Mouse (Mus musculus) layer of hippocampus, adult 9-11 months (tissue): ENCODE measurements around the gene Map4k5.

ENCODE experiments used
- DNase-seq: peaks from one replicate; pipeline ENCODE4 v3.0.0; 2022

The Map4k5 gene

DNA sequence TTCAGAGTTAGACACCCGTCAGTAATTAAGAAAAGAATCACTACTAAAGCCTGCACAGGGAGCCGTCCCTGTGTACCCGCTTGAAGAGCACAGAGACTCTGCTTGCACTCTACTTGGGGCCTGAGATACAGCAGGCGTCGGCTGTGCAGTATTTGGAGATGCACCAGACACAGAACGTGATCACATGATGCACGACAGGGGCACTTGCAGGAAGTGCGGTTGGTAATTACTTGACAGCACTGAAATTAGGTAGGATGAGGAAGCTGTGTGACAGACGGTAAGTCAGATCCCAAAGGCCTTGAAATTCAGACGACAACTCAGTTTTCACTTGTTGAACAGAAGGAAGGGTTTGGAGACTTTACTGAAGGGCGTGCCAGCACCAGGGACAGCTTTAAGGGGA is 54.6 kb downstream of the Map4k5 start:
- DNase-seq: no peak

DNA sequence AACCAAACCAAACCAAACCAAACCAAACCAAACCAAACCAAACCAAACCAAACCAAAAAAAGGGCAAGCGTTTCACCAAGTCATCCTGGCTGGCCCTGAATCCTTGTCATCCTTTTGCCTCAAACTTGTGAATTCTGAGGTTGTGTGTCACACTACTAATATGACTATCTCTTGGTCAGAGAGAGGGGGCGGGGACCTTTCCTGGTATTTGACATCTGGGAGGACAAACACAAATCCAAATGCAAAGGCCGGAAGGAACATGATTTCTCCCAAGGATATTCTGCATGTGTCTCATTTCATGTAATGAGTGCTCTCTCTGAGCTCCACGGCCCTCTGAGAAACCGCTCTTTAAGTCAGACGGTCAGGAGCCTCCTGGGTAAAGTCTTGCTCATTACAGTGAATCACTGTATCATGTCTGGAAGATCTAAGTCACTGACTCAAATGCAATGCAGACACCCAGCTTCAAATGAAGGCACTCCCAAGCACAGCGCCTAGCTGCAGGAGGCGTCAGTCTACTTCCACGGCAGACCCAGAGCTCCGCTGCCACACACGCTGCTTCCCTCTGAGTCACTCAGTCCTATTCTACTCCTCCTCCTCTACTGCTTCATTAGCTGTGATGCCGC is 58.9 kb downstream of the Map4k5 start:
- DNase-seq: peak; percentile 22

GRCm38 (mm10) chr12:69831239-69831910 is 61.6 kb downstream of the Map4k5 start:
- DNase-seq: no peak

GRCm38 (mm10) chr12:69828214-69828613 is 64.8 kb downstream of the Map4k5 start:
- no peak for DNase-seq

- DNase-seq: no peak
Observed at GRCm38 (mm10) chr12:69824881-69825597, 68.0 kb downstream of the Map4k5 start.

GRCm38 (mm10) chr12:69814272-69814671 is 78.7 kb downstream of the Map4k5 start:
- peak; percentile 49 for DNase-seq

DNA sequence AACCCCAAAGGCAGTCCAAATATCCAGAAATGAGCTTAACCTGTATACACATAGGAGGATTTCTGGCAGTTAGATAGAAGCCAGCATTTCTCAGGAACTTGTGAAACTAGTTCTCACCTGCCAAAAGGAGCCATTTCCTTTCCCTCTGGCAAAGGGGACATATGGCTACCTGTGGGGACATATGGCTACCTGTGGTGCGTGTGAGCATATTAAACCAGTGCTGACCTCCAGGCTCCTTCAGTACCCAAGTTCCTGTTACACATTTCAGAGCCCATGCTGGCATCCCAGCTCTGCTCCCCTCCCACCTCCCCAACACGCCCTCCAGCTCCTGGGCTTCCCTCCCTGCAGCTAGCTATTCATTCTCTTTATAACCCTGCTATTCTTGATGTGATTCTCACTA is 79.4 kb downstream of the Map4k5 start:
- DNase-seq: no peak

DNA sequence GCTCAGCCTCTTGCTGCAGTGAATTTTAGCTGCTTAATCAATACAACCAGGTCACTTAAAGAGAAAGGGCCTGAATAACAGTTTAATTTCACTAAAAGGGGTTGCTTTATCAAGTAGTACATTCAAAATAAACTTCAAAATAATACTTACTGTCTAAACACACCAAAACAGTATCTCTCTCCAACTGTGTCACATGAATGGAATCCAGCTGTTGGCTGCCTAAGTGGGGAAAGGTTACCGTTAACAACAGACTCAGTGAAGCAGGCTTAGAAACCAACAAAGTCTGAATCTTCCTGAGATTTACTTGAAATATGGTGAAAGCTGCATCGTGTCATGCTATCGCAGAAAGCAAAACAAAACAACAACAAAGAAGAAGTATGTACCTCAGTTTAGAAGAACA is 80.0 kb downstream of the Map4k5 start:
- no peak for DNase-seq

DNA sequence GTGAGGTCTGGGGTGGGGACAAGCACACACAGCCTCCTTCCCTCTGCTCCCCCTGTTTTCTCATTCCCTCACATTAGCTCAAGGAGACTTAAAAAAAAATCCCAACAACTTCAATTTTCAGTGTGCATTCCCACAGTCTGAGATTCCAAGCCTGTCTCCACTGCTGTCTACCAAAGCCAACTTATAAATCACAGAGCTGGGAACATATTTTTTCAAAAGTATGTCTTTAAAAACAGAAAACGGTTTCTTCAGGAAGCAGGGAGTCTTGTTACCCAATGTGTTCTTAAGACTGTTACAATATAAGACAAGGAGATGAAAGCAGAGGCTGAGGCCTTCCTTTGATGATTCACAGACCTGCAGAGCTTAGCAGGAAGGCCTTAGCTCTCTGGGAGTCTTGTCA is 81.0 kb downstream of the Map4k5 start:
- DNase-seq: no peak

DNA sequence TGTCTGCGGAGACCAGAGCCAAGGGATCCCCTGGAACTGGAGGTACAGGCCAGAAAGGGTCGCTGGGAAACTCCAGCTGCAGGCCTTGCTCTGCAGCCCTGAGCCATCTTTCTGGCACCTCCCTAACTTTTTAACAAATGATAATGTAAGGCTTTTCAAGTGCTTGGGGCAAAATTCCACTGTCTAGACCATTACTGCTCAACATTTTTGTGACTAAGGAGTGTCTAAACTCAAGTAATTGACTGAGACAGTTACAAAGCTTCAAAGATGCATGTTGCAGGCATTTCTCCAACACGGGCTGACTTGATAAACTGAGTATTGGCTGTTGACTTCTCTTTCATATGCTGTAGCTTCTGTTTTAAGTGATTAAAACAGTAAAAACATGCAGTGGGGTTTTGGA is 83.6 kb downstream of the Map4k5 start:
- DNase-seq: no peak

DNA sequence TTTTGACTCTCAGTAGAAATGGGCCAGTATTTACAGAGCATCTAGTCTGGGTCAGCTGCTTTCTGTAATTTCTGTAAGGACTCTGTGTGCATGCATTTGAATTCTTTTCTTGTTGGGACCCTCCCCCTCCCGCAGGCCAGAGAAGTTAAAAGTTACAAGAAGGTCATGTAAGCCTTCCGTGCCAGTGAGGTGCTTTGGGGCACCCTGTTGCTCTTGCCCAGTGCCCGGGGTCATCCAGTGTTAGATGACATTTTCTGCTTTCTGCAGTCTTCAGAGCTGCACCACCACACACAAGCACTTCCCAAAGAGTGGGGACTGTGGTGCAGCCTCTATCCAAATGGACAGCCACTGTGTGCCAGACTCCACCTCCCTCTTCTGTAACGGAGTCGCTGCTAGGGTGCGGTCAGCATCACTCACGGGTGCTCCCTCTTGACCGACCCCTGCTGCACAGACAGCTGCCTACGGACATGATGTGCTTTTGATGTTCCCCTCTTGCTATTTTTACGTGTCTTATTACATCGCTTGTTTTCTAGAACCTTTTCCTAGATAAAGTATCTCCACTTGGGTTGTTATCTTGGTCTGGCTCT is 85.5 kb downstream of the Map4k5 start:
- no peak for DNase-seq

DNA sequence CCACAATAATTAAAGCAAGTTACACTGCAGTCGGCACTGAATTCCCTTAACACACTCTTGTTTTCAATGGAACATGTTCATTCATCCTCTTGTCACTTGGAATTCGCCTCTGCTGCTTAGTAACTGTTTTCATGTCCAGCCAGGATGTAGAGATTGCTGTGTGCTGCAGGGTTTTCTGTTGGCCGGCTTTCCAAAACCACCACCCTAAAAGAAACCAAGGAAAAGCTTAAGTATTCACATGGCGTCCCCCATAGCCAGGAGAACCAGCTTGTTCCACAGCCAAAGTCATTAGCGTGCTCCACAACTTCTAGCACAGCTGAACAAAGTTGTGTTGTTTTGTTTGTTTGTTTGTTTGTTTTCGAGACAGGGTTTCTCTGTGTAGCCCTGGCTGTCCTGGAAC is 87.9 kb downstream of the Map4k5 start:
- DNase-seq: no peak

DNA sequence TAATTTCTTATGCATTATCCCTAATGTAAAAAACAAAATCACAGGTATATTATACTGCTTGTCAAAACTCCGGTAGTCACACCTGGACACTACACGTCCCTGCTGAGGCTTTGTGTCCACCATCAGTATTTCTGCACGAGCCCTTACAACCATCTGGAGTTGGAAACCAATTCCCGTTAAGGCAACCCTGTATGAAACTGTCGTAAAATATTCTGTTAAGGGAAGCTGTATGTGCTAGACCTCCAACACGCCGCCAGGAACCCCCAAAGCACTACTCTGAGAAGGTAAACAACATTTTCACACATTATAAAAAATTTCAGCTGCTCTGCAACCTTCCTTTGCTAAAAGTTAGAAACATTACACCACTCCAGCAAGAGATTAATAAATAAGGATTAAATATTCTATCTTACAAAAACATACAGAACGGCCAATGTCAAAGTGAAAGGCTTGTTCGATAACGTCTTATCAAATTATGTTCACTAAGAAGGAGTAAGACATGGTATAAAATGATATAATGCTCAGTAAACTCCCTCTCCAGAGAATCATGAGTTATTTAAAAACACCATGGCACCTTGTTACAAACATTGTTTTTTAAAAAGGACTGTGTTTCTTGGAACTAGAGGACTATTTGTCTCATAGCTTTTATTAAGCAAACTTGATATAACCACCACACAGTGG is 88.5 kb downstream of the Map4k5 start:
- DNase-seq: no peak

DNA sequence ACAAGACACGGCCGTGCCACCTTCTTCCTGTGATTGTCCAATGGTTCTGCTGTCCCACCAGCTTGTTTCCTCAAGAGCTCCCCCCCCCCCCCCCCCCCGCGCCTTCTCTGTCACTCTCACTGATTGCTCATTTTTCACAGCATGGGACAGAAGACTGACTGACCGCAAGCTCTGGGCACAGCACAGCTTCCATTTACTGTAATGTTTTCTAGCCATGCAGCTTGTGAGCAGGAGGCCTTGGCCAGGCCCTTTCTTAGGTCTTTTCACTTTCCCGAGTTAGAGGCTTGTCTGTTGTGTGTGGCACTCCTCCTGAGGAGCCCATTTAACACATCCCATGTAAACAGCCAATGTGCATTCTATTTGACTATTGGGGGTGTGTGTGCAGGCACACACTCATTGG is 89.8 kb downstream of the Map4k5 start:
- DNase-seq: no peak

DNA sequence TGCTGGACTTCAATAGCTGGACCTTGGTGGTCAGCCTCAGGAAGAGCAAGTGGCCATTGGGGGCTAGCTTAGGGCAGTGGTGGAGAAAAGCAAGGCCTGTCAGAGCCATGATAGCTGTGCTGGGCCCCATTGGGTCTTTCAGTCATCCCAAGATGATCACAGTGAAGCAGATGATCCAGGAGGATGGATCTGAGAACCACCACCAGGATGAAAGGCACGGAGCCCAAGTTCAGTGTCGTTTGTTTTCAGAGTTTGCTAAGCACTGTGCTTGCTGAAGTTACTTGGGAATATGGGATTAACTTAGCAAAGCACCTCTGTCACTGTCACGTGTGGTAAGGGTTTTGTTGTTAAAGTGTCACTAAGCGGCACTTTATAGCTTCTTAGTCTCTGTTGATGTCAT is 92.4 kb downstream of the Map4k5 start:
- no peak for DNase-seq

- no peak for DNase-seq
Observed at GRCm38 (mm10) chr12:69796311-69796710, 96.7 kb downstream of the Map4k5 start.

DNA sequence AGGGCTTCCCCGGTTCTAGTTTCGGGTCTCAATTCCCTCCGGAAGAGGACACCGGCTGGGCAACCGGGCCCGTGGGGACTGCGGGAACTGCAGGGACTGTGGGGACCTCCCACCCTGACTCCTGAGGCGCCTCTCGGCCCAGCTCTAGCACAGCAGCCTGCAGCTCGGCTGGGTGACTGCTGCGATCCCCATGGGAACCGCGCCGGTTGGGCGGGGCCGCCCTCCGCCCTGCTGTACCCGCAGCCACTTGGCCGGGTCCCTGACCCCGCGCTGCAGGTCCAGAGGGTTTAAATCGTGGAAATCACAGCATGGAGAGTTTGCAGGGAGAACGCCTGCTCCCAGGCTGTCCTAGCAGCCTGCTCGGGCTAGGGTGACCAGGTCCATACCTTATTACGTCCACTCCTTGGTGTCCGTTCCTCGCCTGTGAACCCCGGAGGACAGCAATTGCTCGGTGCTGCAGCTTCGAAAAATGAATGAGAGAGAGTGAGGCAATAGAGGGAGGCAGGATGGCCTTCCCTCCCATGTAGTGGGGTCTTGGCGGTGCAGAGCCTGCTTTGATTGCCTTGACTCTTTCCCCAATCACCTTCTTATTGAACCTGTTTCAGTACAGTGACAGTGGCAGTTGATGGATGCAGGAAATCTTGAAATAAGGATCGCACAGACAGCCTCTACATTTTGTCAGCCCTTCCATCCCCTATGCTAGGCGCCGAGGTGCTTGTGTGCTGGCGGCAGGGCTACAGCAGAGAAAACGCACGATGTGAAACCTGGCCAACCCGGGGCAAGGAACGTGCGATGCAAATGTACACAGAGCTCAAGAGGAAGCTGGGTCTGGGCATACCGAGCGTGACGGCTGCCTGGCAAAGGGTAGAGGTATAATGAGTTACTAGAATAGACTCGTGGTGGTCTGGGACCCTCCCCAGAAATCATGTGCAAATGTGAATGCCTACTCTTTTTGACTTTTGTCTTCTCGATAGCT is 102.2 kb downstream of the Map4k5 start, which contains the start of gene Cdkl1:
TSS of gene Cdkl1 (minus strand) at position 738 of the 976 bp plus-strand sequence.
- peak; percentile 40 for DNase-seq

- DNase-seq: no peak
Observed at GRCm38 (mm10) chr12:69789766-69790529, 103.1 kb downstream of the Map4k5 start.

DNA sequence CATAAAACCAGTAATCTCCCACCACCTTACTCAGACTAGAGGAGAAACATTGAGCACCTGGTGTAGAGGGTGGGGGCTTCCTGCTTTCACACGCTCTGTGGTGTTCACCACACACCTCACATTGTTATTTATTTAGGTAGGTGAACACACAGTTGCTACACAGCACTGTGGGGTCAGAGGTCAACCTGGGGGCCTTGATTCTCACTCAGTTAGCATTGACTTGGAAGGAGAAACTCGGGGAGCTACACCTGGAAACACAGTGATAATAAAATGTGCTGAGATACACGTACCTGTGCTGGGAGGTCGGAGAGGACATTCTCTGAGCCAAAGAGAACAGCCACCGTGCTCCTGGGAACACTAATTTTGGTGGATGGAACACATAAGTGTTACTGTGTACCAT is 104.6 kb downstream of the Map4k5 start:
- DNase-seq: no peak

DNA sequence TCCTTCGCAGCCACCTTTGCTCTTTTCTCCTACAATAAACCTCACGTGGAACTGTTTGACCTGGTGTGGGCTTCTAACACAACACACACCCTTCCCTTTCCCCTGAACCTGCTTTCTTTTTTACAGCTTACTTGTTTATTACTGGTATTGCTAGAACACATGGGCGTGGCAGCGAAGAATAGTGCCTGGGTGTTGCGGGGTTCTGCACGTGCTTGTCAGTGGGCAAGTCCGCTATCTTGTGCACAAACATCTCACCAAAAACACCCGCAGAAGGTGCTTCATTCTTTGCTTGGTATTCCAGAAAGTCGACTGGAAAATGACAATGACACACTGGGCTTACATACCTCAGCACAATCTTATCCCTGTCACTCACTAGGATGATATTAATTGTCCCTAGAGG is 107.5 kb downstream of the Map4k5 start:
- DNase-seq: no peak
